Mouse (Mus musculus) cerebellum, adult 11 months (tissue): Measurements from ENCODE around the gene Vmn1r70.

Experiments used
- DNase-seq: peaks from one replicate; pipeline ENCODE4 v3.0.0; 2022

The Vmn1r70 gene

GRCm38 (mm10) chr7:10631232-10631631, at the start of gene Vmn1r70:
Gene Vmn1r70, plus strand, starts transcription at chr7:10631532.
- DNase-seq: no peak

GRCm38 (mm10) chr7:10613559-10613958, 17.8 kb upstream of the Vmn1r70 start, which contains the start of gene Vmn1r69:
Gene Vmn1r69, minus strand, starts transcription at chr7:10613659.
- no peak for DNase-seq
